ENCODE assay signal across 13 mouse cellular contexts in the genomic region with DNA sequence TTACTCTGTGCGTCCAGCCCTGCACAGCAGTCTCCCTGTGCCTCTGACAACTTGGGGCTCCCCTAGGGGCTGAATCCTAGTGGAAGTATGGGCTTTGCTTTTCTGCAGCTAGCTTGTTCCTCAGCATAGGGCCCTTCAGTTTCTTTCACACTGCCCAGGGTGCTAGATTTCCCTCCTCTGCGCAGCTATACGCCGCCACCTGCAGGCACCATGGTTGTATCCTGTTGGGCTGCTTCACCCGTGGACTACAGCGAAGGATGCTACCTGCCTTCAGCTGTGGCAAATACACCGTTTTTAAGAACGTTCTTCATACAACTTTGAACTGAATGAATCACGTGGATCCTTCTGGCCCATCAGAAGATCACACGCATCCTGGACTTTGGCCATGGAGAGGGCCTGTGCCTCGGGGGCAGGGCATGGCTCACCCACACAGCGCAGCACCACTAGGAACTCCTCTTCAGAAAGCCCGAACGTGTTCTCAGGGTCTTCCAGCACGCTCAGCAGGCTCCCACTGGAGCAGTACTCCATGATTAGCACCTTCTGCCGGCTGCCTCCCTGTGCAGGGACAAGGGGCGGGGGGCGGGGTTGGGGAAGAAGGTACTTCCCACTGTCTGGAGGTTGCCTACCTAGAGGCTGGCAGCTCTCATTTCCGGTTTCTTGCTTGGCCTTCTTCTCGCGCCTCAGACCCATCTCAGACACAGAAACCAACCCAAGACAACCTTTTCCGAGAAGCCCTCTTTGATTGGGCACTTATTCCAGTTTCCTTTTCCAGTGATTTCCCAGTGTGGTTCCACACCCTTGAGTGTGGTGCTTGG. TPM values are rescaled to one million over a fixed set of nuclear protein-coding genes. Genes with fewer than 3 reads are reported as not detected.
A peak's percentile ranks its signal among the peaks of the same experiment; 100 is the strongest.
DNase-seq lines count a peak whose midpoint lies in the region; ATAC-seq and TF ChIP-seq lines count a peak whose summit lies in the region.
"Had no signal": no experiment of that assay in that cellular context is flagged by ENCODE, and none has a peak within 500 bp of the region (broad histone marks: within the 10 kb centered on the region; RNA-seq: fewer than 3 reads in every experiment).

No protein-coding gene starts in this region.

- H3K9me3 ChIP-seq in hindbrain, postnatal 0 days (ENCODE audit: low read length), result no peaks in the 10 kb centered on the region
- H3K9me3 ChIP-seq in hindbrain, embryonic 13.5 days, result no peaks in the 10 kb centered on the region
- H3K9me3 ChIP-seq in liver, embryonic 12.5 days (replicated peaks), result no peaks in the 10 kb centered on the region
- H3K9me3 ChIP-seq: embryonic facial prominence, embryonic 13.5 days; neural tube, embryonic 13.5 days had no signal

- DNase-seq in hindbrain, postnatal 0 days (ENCODE audit: low spot score), result no peak
- DNase-seq in MN1 (ENCODE audit: low spot score), result peak; percentile 11
- DNase-seq in kidney, adult 18-20 months, result peak; percentile 75
- DNase-seq in layer of hippocampus, adult 9-11 months, result no peak
- DNase-seq in spleen, adult 18-20 months, result no peak
- DNase-seq in left cerebral cortex, adult 2 months (ENCODE audit: extremely low spot score in 1 of 2, low spot score in 2 of 2), result no peak
- DNase-seq: gastrocnemius, postnatal 10 days; right cerebral cortex, postnatal 14 days had no signal

- no peak overlapping the region for H3K4me2 ChIP-seq in hindbrain, postnatal 0 days (ENCODE audit: low read depth, low read length)
- H3K4me2 ChIP-seq in hindbrain, embryonic 13.5 days, result no peak overlapping the region
- H3K4me2 ChIP-seq in liver, embryonic 12.5 days, result peak overlapping the region; percentile 36
- H3K4me2 ChIP-seq: embryonic facial prominence, embryonic 13.5 days; neural tube, embryonic 13.5 days had no signal

- WGBS in hindbrain, postnatal 0 days, result 51% methylated on average over 22 of the region's 22 CpGs
- WGBS in hindbrain, embryonic 13.5 days, result 58% methylated on average over 22 of the region's 22 CpGs
- 24% methylated on average over 22 of the region's 22 CpGs for WGBS in liver, embryonic 12.5 days (ENCODE audit: insufficient replicate concordance)

- no peak overlapping the region for H3K4me3 ChIP-seq in hindbrain, postnatal 0 days (ENCODE audit: low read length)
- H3K4me3 ChIP-seq in hindbrain, embryonic 13.5 days, result no peak overlapping the region
- H3K4me3 ChIP-seq in liver, embryonic 12.5 days, result no peak overlapping the region; the same call in 1 of the 2 replicates
- no peak overlapping the region for H3K4me3 ChIP-seq in left cerebral cortex, adult 2 months
- H3K4me3 ChIP-seq: embryonic facial prominence, embryonic 13.5 days; neural tube, embryonic 13.5 days had no signal

- no peaks in the 10 kb centered on the region for H3K4me1 ChIP-seq in hindbrain, postnatal 0 days (ENCODE audit: insufficient read depth, low read length)
- H3K4me1 ChIP-seq in hindbrain, embryonic 13.5 days (replicated peaks), result peaks cover 5% of the 10 kb centered on the region
- H3K4me1 ChIP-seq in liver, embryonic 12.5 days, result peaks cover 23% of the 10 kb centered on the region

- intact Hi-C loops in left cerebral cortex, adult 2 months (cut with DNase I), result loop anchor here (10.0 kb wide), 2 partner anchors 290 to 730 kb away; no protein-coding TSS in a partner anchor

- H3K27me3 ChIP-seq in hindbrain, postnatal 0 days (ENCODE audit: insufficient read depth, low read length), result no peaks in the 10 kb centered on the region
- peaks cover 7% of the 10 kb centered on the region; the same call in 1 of the 2 replicates for H3K27me3 ChIP-seq in hindbrain, embryonic 13.5 days
- peaks cover 10% of the 10 kb centered on the region; the same call in 1 of the 2 replicates for H3K27me3 ChIP-seq in liver, embryonic 12.5 days (replicated peaks)
- H3K27me3 ChIP-seq: embryonic facial prominence, embryonic 13.5 days; neural tube, embryonic 13.5 days had no signal

- H3K27ac ChIP-seq in hindbrain, postnatal 0 days, result no peak overlapping the region
- no peak overlapping the region for H3K27ac ChIP-seq in hindbrain, embryonic 13.5 days
- peak overlapping the region; percentile 70 for H3K27ac ChIP-seq in liver, embryonic 12.5 days
- no peak overlapping the region for H3K27ac ChIP-seq in left cerebral cortex, adult 2 months
- H3K27ac ChIP-seq: embryonic facial prominence, embryonic 13.5 days; neural tube, embryonic 13.5 days had no signal

- H3K36me3 ChIP-seq in hindbrain, postnatal 0 days (ENCODE audit: insufficient read depth, low read length), result no peaks in the 10 kb centered on the region
- H3K36me3 ChIP-seq in hindbrain, embryonic 13.5 days, result no peaks in the 10 kb centered on the region
- H3K36me3 ChIP-seq in liver, embryonic 12.5 days, result peaks cover 3% of the 10 kb centered on the region; the same call in 1 of the 2 replicates
- H3K36me3 ChIP-seq: embryonic facial prominence, embryonic 13.5 days; neural tube, embryonic 13.5 days had no signal

- no peak overlapping the region for H3K9ac ChIP-seq in hindbrain, postnatal 0 days (replicated peaks; ENCODE audit: low read length)
- H3K9ac ChIP-seq in hindbrain, embryonic 13.5 days, result no peak overlapping the region
- 0 out of 2 replicates have a peak overlapping the region, but pooled peaks have one; percentile 31 for H3K9ac ChIP-seq in liver, embryonic 12.5 days
- H3K9ac ChIP-seq: embryonic facial prominence, embryonic 13.5 days; neural tube, embryonic 13.5 days had no signal

- peak; percentile 33 for TF ChIP-seq CTCF in hindbrain, postnatal 0 days (IDR thresholded peaks at IDR 0.05; ENCODE audit: low read depth)
- no peak for TF ChIP-seq CTCF in left cerebral cortex, adult 2 months (IDR thresholded peaks at IDR 0.05)

- ATAC-seq in hindbrain, postnatal 0 days, result no peak
- ATAC-seq in hindbrain, embryonic 13.5 days (ENCODE audit: low FRiP score), result no peak
- peak; percentile 55 for ATAC-seq in liver, embryonic 12.5 days
- ATAC-seq: inflammation-experienced regulatory T-cells, adult 6 months had no signal

RNA-seq across cellular contexts. Expression of a gene that starts 4.5 kb away (rescaled TPM):
- 0.75 and 1.5 TPM in 2 replicates for total RNA-seq in hindbrain, postnatal 0 days (2014; rRNA removed)
- 1.2 TPM in 2 replicates for polyA plus RNA-seq in hindbrain, postnatal 0 days (2015; fragmentation: Nextera tagmentation; extraction: Ambion mirVana)
- polyA plus RNA-seq in hindbrain, embryonic 13.5 days (2015; fragmentation: Nextera tagmentation; extraction: Ambion mirVana), result 0.66 and 0.92 TPM in 2 replicates
- 4.5 and 4.8 TPM in 2 replicates for polyA plus RNA-seq in liver, embryonic 12.5 days (2016; fragmentation: Nextera tagmentation; extraction: Ambion mirVana)
- 1 to 10 TPM; 1.4 to 2.7 TPM for total RNA-seq in left cerebral cortex, adult 2 months (2021)

RNA-seq across cellular contexts. Expression of a gene that starts 29.9 kb away (rescaled TPM):
- total RNA-seq in hindbrain, postnatal 0 days (2014; rRNA removed), result 12.9 and 41.5 TPM in 2 replicates
- polyA plus RNA-seq in hindbrain, postnatal 0 days (2015; fragmentation: Nextera tagmentation; extraction: Ambion mirVana), result 8.1 and 8.3 TPM in 2 replicates
- 2.6 TPM in 2 replicates for polyA plus RNA-seq in hindbrain, embryonic 13.5 days (2015; fragmentation: Nextera tagmentation; extraction: Ambion mirVana)
- 3.9 and 4.7 TPM in 2 replicates for polyA plus RNA-seq in liver, embryonic 12.5 days (2016; fragmentation: Nextera tagmentation; extraction: Ambion mirVana)
- 10 to 100 TPM; 27.2 to 32.1 TPM for total RNA-seq in left cerebral cortex, adult 2 months (2021)

Comparison
In these comparisons a context has a peak if more than half of its experiments do, and no peak if none do; other contexts are left out.
1. DNase-seq: peak in MN1 (single experiment) and kidney, adult 18-20 months (single experiment); none in hindbrain, postnatal 0 days (single experiment), layer of hippocampus, adult 9-11 months (single experiment), spleen, adult 18-20 months (0 of 2) and left cerebral cortex, adult 2 months (0 of 2).